In genomic region chr17:79509957-79510710, GRCm38 (mm10) we compare ENCODE assay signal across 20 mouse cellular contexts.
DNase-seq lines count a peak whose midpoint lies in the region; ATAC-seq and TF ChIP-seq lines count a peak whose summit lies in the region.
"Had no signal": no experiment of that assay in that cellular context is flagged by ENCODE, and none has a peak within 500 bp of the region (broad histone marks: within the 10 kb centered on the region; RNA-seq: fewer than 3 reads in every experiment).

No protein-coding gene starts in this region.

- TF ChIP-seq CTCF in forebrain, postnatal 0 days (IDR thresholded peaks at IDR 0.05; ENCODE audit: low read depth) = no peak

- 82% methylated on average over 11 of the region's 11 CpGs for WGBS in forebrain, embryonic 15.5 days
- WGBS in forebrain, postnatal 0 days = 77% methylated on average over 11 of the region's 11 CpGs
- WGBS in heart, embryonic 14.5 days = 24% methylated on average over 11 of the region's 11 CpGs
- WGBS in lung, embryonic 16.5 days = 48% methylated on average over 11 of the region's 11 CpGs

- H3K9me3 ChIP-seq in forebrain, embryonic 15.5 days = no peaks in the 10 kb centered on the region
- no peaks in the 10 kb centered on the region for H3K9me3 ChIP-seq in forebrain, postnatal 0 days (ENCODE audit: low read length)
- no peaks in the 10 kb centered on the region for H3K9me3 ChIP-seq in heart, embryonic 14.5 days (ENCODE audit: control insufficient read depth, low read length)
- no peaks in the 10 kb centered on the region for H3K9me3 ChIP-seq in lung, embryonic 16.5 days (ENCODE audit: control insufficient read depth, low read length)
- H3K9me3 ChIP-seq: limb, embryonic 12.5 days; liver, embryonic 12.5 days; midbrain, embryonic 13.5 days; neural tube, embryonic 13.5 days had no signal

- peaks cover 10% of the 10 kb centered on the region; the same call in 1 of the 2 replicates for H3K4me1 ChIP-seq in forebrain, embryonic 15.5 days
- H3K4me1 ChIP-seq in forebrain, postnatal 0 days (ENCODE audit: insufficient read depth) = no peaks in the 10 kb centered on the region
- peaks cover 19 to 21% of the 10 kb centered on the region in 2 experiments for H3K4me1 ChIP-seq in heart, embryonic 14.5 days (ENCODE audit: control insufficient read depth in 2 of 2, insufficient read depth in 2 of 2, low read length in 2 of 2)
- peaks cover 17% of the 10 kb centered on the region for H3K4me1 ChIP-seq in lung, embryonic 16.5 days (replicated peaks; ENCODE audit: control insufficient read depth, insufficient read depth, low read length)
- H3K4me1 ChIP-seq: liver, embryonic 12.5 days; midbrain, embryonic 13.5 days had no signal

- H3K9ac ChIP-seq in forebrain, embryonic 15.5 days (replicated peaks) = no peak overlapping the region
- H3K9ac ChIP-seq in forebrain, postnatal 0 days = no peak overlapping the region
- no peak overlapping the region for H3K9ac ChIP-seq in heart, embryonic 14.5 days (ENCODE audit: low read length)
- H3K9ac ChIP-seq in lung, embryonic 16.5 days (ENCODE audit: low read length) = no peak overlapping the region
- H3K9ac ChIP-seq: limb, embryonic 12.5 days; liver, embryonic 12.5 days; midbrain, embryonic 13.5 days; neural tube, embryonic 13.5 days had no signal

- no peak for DNase-seq in forebrain, postnatal 0 days
- no peak for DNase-seq in heart, adult 8-10 months (ENCODE audit: low spot score)
- DNase-seq in lung, postnatal 14 days = no peak
- DNase-seq in left cerebral cortex, adult 18-20 months (ENCODE audit: low spot score in 2 of 2) = no peak
- DNase-seq: B cell, adult 2 months; cerebellum, adult 2 months; cerebellum, postnatal 36 days; lung, adult 2 months; right cerebral cortex, adult 18-20 months had no signal

- no peaks in the 10 kb centered on the region for H3K27me3 ChIP-seq in forebrain, embryonic 15.5 days
- H3K27me3 ChIP-seq in forebrain, postnatal 0 days (ENCODE audit: insufficient read depth, low read length) = no peaks in the 10 kb centered on the region
- no peaks in the 10 kb centered on the region for H3K27me3 ChIP-seq in heart, embryonic 14.5 days (ENCODE audit: control insufficient read depth, insufficient read depth, low read length)
- no peaks in the 10 kb centered on the region for H3K27me3 ChIP-seq in lung, embryonic 16.5 days (ENCODE audit: control insufficient read depth, insufficient read depth, low read depth, low read length)
- H3K27me3 ChIP-seq: limb, embryonic 12.5 days; liver, embryonic 12.5 days; midbrain, embryonic 13.5 days; neural tube, embryonic 13.5 days had no signal

- H3K4me3 ChIP-seq in forebrain, embryonic 15.5 days = no peak overlapping the region
- no peak overlapping the region for H3K4me3 ChIP-seq in forebrain, postnatal 0 days (ENCODE audit: low read depth, low read length)
- no peak overlapping the region for H3K4me3 ChIP-seq in heart, embryonic 14.5 days (ENCODE audit: control insufficient read depth in 1 of 2, insufficient read depth in 1 of 2, low read depth in 1 of 2, low read length in 2 of 2)
- H3K4me3 ChIP-seq in lung, embryonic 16.5 days (ENCODE audit: low read length) = no peak overlapping the region
- H3K4me3 ChIP-seq: erythroblast, embryonic 14.5 days; limb, embryonic 12.5 days; liver, embryonic 12.5 days; midbrain, embryonic 13.5 days; neural tube, embryonic 13.5 days had no signal

- no peaks in the 10 kb centered on the region for H3K36me3 ChIP-seq in forebrain, embryonic 15.5 days
- H3K36me3 ChIP-seq in forebrain, postnatal 0 days (ENCODE audit: insufficient read depth) = no peaks in the 10 kb centered on the region
- H3K36me3 ChIP-seq in heart, embryonic 14.5 days (ENCODE audit: control insufficient read depth, insufficient read depth, low read length) = no peaks in the 10 kb centered on the region
- no peaks in the 10 kb centered on the region for H3K36me3 ChIP-seq in lung, embryonic 16.5 days (ENCODE audit: control insufficient read depth, insufficient read depth, low read length)
- H3K36me3 ChIP-seq: limb, embryonic 12.5 days; liver, embryonic 12.5 days; midbrain, embryonic 13.5 days; neural tube, embryonic 13.5 days had no signal

- peak; percentile 19; the same call in 1 of the 2 replicates for ATAC-seq in forebrain, embryonic 15.5 days (replicated peaks)
- ATAC-seq in forebrain, postnatal 0 days = no peak; the same call in 1 of the 2 replicates
- peak; percentile 58 for ATAC-seq in heart, embryonic 14.5 days (ENCODE audit: insufficient number of reproducible peaks, insufficient read depth, low FRiP score, low read depth)
- peak; percentile 41; the same call in 1 of the 2 replicates for ATAC-seq in lung, embryonic 16.5 days (ENCODE audit: low read depth)
- no peak for ATAC-seq in erythroid progenitor cell, adult 5-6 weeks (replicated peaks; ENCODE audit: low FRiP score, poor library complexity, severe bottlenecking)
- ATAC-seq: hindbrain, embryonic 16.5 days; intestine, embryonic 16.5 days; liver, embryonic 12.5 days; midbrain, embryonic 13.5 days had no signal

- H3K27ac ChIP-seq in forebrain, embryonic 15.5 days (replicated peaks) = no peak overlapping the region
- no peak overlapping the region for H3K27ac ChIP-seq in forebrain, postnatal 0 days (ENCODE audit: low read depth, low read length)
- peak overlapping the region; percentile 46 to 73; a peak in 3 of 4 replicates for H3K27ac ChIP-seq in heart, embryonic 14.5 days (replicated peaks in 1 of 2; ENCODE audit: control insufficient read depth in 1 of 2, insufficient read depth in 1 of 2, low read depth in 2 of 2, low read length in 2 of 2)
- H3K27ac ChIP-seq in lung, embryonic 16.5 days (ENCODE audit: low read length) = peak overlapping the region; percentile 67
- H3K27ac ChIP-seq: limb, embryonic 12.5 days; liver, embryonic 12.5 days; midbrain, embryonic 13.5 days; neural tube, embryonic 13.5 days had no signal

- no peak overlapping the region for H3K4me2 ChIP-seq in forebrain, embryonic 15.5 days (replicated peaks)
- no peak overlapping the region for H3K4me2 ChIP-seq in forebrain, postnatal 0 days (ENCODE audit: low read depth)
- H3K4me2 ChIP-seq in heart, embryonic 14.5 days (ENCODE audit: low read length) = peak overlapping the region; percentile 24; the same call in 1 of the 2 replicates
- no peak overlapping the region for H3K4me2 ChIP-seq in lung, embryonic 16.5 days (ENCODE audit: low read depth, low read length)
- H3K4me2 ChIP-seq: limb, embryonic 12.5 days; liver, embryonic 12.5 days; midbrain, embryonic 13.5 days; neural tube, embryonic 13.5 days had no signal

Comparison
In these comparisons a context has a peak if more than half of its experiments do, and no peak if none do; other contexts are left out.
1. ATAC-seq: peak in forebrain, embryonic 15.5 days (single experiment), heart, embryonic 14.5 days (single experiment) and lung, embryonic 16.5 days (single experiment); none in forebrain, postnatal 0 days (single experiment) and erythroid progenitor cell, adult 5-6 weeks (single experiment).
2. H3K27ac ChIP-seq: peak in heart, embryonic 14.5 days (2 of 2) and lung, embryonic 16.5 days (single experiment); none in forebrain, embryonic 15.5 days (single experiment) and forebrain, postnatal 0 days (single experiment).